Mouse (Mus musculus): ENCODE data around the gene AU022252. TPM values are rescaled to one million over a fixed set of nuclear protein-coding genes. Genes with fewer than 3 reads are reported as not detected.

Gene AU022252
- total and polyA plus RNA-seq, 3 experiments: 12.3 to 24.9 TPM; not detected in 1

GRCm38 (mm10) chr4:119218169-119218568 lies 14.3 kb downstream of the AU022252 start, which contains the start of gene Tmem269:
Tmem269 (minus strand) TSS chr4:119218217.
- Histone ChIP-seq H3K9me3 (replicated peaks; ENCODE audit: insufficient read depth, low read length) (no peaks in the 10 kb centered on the region), H3K36me3 (ENCODE audit: control insufficient read depth in 1 of 2, insufficient read depth in 2 of 2, low read length in 2 of 2) (0 out of 4 replicates have a peak, but pooled peaks cover 0 to 3% of the 10 kb centered on the region in 2 experiments), H3K27me3 (ENCODE audit: control insufficient read depth in 1 of 2, insufficient read depth in 2 of 2, low read length in 2 of 2) (no peaks in the 10 kb centered on the region; a peak in 1 of 4 replicates), H3K79me2 (ENCODE audit: control insufficient read depth, insufficient read depth, low read length, poor library complexity) (no peaks in the 10 kb centered on the region), H3K9ac (ENCODE audit: control insufficient read depth, low read depth, low read length, poor library complexity, severe bottlenecking) (no peak within 1 kb of the TSS), H3K27ac (ENCODE audit: control insufficient read depth, low read depth, low read length) (no peak within 1 kb of the TSS), H3K4me1 (ENCODE audit: control insufficient read depth in 1 of 2, insufficient read depth in 2 of 2, low read length in 2 of 2) (0 out of 4 replicates have a peak, but pooled peaks cover 0 to 3% of the 10 kb centered on the region in 2 experiments), H3K4me3 (ENCODE audit: control insufficient read depth in 1 of 2, insufficient read depth in 1 of 2, low read depth in 2 of 2, low read length in 2 of 2) (no peak within 1 kb of the TSS)
- TF ChIP-seq MAX (IDR thresholded peaks at IDR 0.05; ENCODE audit: low read length): no peak
- no peak for TF ChIP-seq POLR2AphosphoS5 (IDR thresholded peaks at IDR 0.05; ENCODE audit: borderline replicate concordance, low read depth, low read length)
- TF ChIP-seq HCFC1 (IDR thresholded peaks at IDR 0.05; ENCODE audit: low read depth, low read length): no peak
- no peak for TF ChIP-seq KAT2A (conservative IDR thresholded peaks at IDR 0.05; ENCODE audit: low read depth, low read length)
- no peak for TF ChIP-seq MAFK (IDR thresholded peaks at IDR 0.05; ENCODE audit: borderline replicate concordance, low read depth, low read length)
- DNase-seq (ENCODE audit: low read depth, low spot score): no peak

- H3K27me3 ChIP-seq (ENCODE audit: control insufficient read depth in 1 of 2, insufficient read depth in 2 of 2, low read length in 2 of 2): no peaks in the 10 kb centered on the region; a peak in 1 of 4 replicates
Measured at GRCm38 (mm10) chr4:119216667-119217066, 15.8 kb downstream of the AU022252 start.

GRCm38 (mm10) chr4:119204672-119205071 lies 27.8 kb downstream of the AU022252 start:
- Histone ChIP-seq H3K79me2 (ENCODE audit: control insufficient read depth, insufficient read depth, low read length, poor library complexity) (no peaks in the 10 kb centered on the region), H3K36me3 (ENCODE audit: control insufficient read depth in 1 of 2, insufficient read depth in 2 of 2, low read length in 2 of 2) (no peaks in the 10 kb centered on the region), H3K27ac (ENCODE audit: control insufficient read depth, low read depth, low read length) (no peak overlapping the region), H3K9ac (ENCODE audit: control insufficient read depth, low read depth, low read length, poor library complexity, severe bottlenecking) (no peak overlapping the region), H3K4me1 (ENCODE audit: control insufficient read depth in 1 of 2, insufficient read depth in 2 of 2, low read length in 2 of 2) (peaks cover 0 to 3% of the 10 kb centered on the region in 2 experiments; a peak in 1 of 4 replicates), H3K27me3 (ENCODE audit: control insufficient read depth in 1 of 2, insufficient read depth in 2 of 2, low read length in 2 of 2) (no peaks in the 10 kb centered on the region), H3K4me3 (ENCODE audit: control insufficient read depth in 1 of 2, insufficient read depth in 1 of 2, low read depth in 2 of 2, low read length in 2 of 2) (no peak overlapping the region), H3K9me3 (replicated peaks; ENCODE audit: insufficient read depth, low read length) (no peaks in the 10 kb centered on the region)
- peak; percentile 82 for DNase-seq (ENCODE audit: low read depth, low spot score)
- no peak for TF ChIP-seq TCF12 (IDR thresholded peaks at IDR 0.05; ENCODE audit: low read depth, low read length)
- peak; percentile 97 for TF ChIP-seq RAD21 (IDR thresholded peaks at IDR 0.05; ENCODE audit: low read depth, low read length)
- TF ChIP-seq MYC (IDR thresholded peaks at IDR 0.05; ENCODE audit: low read depth, low read length): peak; percentile 64; the same call in 1 of the 2 replicates
- TF ChIP-seq SMC3 (IDR thresholded peaks at IDR 0.05; ENCODE audit: low read depth, low read length): peak; percentile 98
- peak; percentile 65; the same call in 1 of the 2 replicates for TF ChIP-seq SIN3A (IDR thresholded peaks at IDR 0.05; ENCODE audit: low read length)
- TF ChIP-seq BHLHE40 (IDR thresholded peaks at IDR 0.05; ENCODE audit: borderline replicate concordance, low read depth, low read length): 0 out of 2 replicates have a peak, but pooled peaks have one; percentile 23
- no peak for TF ChIP-seq GABPA (IDR thresholded peaks at IDR 0.05; ENCODE audit: low read depth, low read length)
- TF ChIP-seq NELFE (IDR thresholded peaks at IDR 0.05; ENCODE audit: low read depth, low read length): no peak
- TF ChIP-seq E2F4 (IDR thresholded peaks at IDR 0.05; ENCODE audit: borderline replicate concordance, low read depth, low read length): no peak
- TF ChIP-seq CTCF (IDR thresholded peaks at IDR 0.05 in 2 of 3, conservative IDR thresholded peaks at IDR 0.05 in 1 of 3; ENCODE audit: control insufficient read depth in 1 of 3, insufficient read depth in 1 of 3, low read depth in 2 of 3, low read length in 3 of 3, poor library complexity in 1 of 3, severe bottlenecking in 1 of 3): peak in 2 of 3 experiments; percentile 87 to 96; a peak in 5 of 6 replicates
- peak; percentile 94 for TF ChIP-seq ZC3H11A (IDR thresholded peaks at IDR 0.05; ENCODE audit: low read depth, low read length)
- TF ChIP-seq ZMIZ1 (IDR thresholded peaks at IDR 0.05; ENCODE audit: low read depth, low read length): no peak
- TF ChIP-seq CHD2 (IDR thresholded peaks at IDR 0.05; ENCODE audit: low read length): no peak
- TF ChIP-seq JUND (IDR thresholded peaks at IDR 0.05; ENCODE audit: low read depth, low read length): no peak

More at GRCm38 (mm10) chr4:119216667-119217066, 15.8 kb downstream of the AU022252 start:
- Histone ChIP-seq H3K79me2 (ENCODE audit: control insufficient read depth, insufficient read depth, low read length, poor library complexity) (no peaks in the 10 kb centered on the region), H3K36me3 (ENCODE audit: control insufficient read depth in 1 of 2, insufficient read depth in 2 of 2, low read length in 2 of 2) (no peaks in the 10 kb centered on the region), H3K9me3 (replicated peaks; ENCODE audit: insufficient read depth, low read length) (no peaks in the 10 kb centered on the region), H3K4me1 (ENCODE audit: control insufficient read depth in 1 of 2, insufficient read depth in 2 of 2, low read length in 2 of 2) (no peaks in the 10 kb centered on the region), H3K9ac (ENCODE audit: control insufficient read depth, low read depth, low read length, poor library complexity, severe bottlenecking) (no peak overlapping the region), H3K4me3 (ENCODE audit: control insufficient read depth in 1 of 2, insufficient read depth in 1 of 2, low read depth in 2 of 2, low read length in 2 of 2) (no peak overlapping the region), H3K27ac (ENCODE audit: control insufficient read depth, low read depth, low read length) (no peak overlapping the region)
- TF ChIP-seq CTCF (IDR thresholded peaks at IDR 0.05 in 2 of 3, conservative IDR thresholded peaks at IDR 0.05 in 1 of 3; ENCODE audit: control insufficient read depth in 1 of 3, insufficient read depth in 1 of 3, low read depth in 2 of 3, low read length in 3 of 3, poor library complexity in 1 of 3, severe bottlenecking in 1 of 3) (no peak), HCFC1 (IDR thresholded peaks at IDR 0.05; ENCODE audit: low read depth, low read length) (no peak), MEF2A (IDR thresholded peaks at IDR 0.05; ENCODE audit: extremely low read depth, insufficient replicate concordance, low read depth, low read length, poor library complexity, severe bottlenecking) (no peak), CHD2 (IDR thresholded peaks at IDR 0.05; ENCODE audit: low read length) (no peak), TBP (IDR thresholded peaks at IDR 0.05; ENCODE audit: low read depth, low read length) (no peak)
- no peak for DNase-seq (ENCODE audit: low read depth, low spot score)

Data from MEL (cell line).